Mouse (Mus musculus): ENCODE data around the gene Nelfa. TPM values are rescaled to one million over a fixed set of nuclear protein-coding genes. Genes with fewer than 3 reads are reported as not detected.

Nelfa gene
- polyA plus RNA-seq, 1 experiment from 2014 or later = 30.6 TPM

- CTCF ChIA-PET = no interaction called here
- H3K27me3 ChIP-seq = no peaks in the 10 kb centered on the region
- ATAC-seq (no peak), DNase-seq (ENCODE audit: low read depth, low spot score) (no peak)
- no peak for TF ChIP-seq CTCF (IDR thresholded peaks at IDR 0.05)
- in situ Hi-C loops (cut with MboI; ENCODE audit: low pct_unique_long_range_greater_than_20kb) = no loop called here
- POLR2A ChIA-PET = no interaction called here
These were observed 39.1 kb downstream of the Nelfa start for GRCm38 (mm10) chr5:33897158-33897557.

GRCm38 (mm10) chr5:33895116-33895515, 41.1 kb downstream of the Nelfa start:
- in situ Hi-C loops (cut with MboI; ENCODE audit: low pct_unique_long_range_greater_than_20kb) = no loop called here
- TF ChIP-seq CTCF (IDR thresholded peaks at IDR 0.05) = no peak
- ChIA-PET CTCF (interaction anchor here (1.2 to 1.7 kb wide), 2 partner anchors 17 kb away, joined by 3 read pairs; no protein-coding TSS in a partner anchor), POLR2A (no interaction called here)
- DNase-seq (ENCODE audit: low read depth, low spot score) (no peak), ATAC-seq (no peak)
- no peaks in the 10 kb centered on the region for H3K27me3 ChIP-seq

- H3K27me3 ChIP-seq = no peaks in the 10 kb centered on the region
- ChIA-PET POLR2A (no interaction called here), CTCF (interaction anchor here (1.5 to 2.0 kb wide), 3 partner anchors 9 to 20 kb away, joined by 3 to 9 read pairs (median 5); no protein-coding TSS in a partner anchor)
- in situ Hi-C loops (cut with MboI; ENCODE audit: low pct_unique_long_range_greater_than_20kb) = no loop called here
- ATAC-seq (no peak), DNase-seq (ENCODE audit: low read depth, low spot score) (no peak)
- TF ChIP-seq CTCF (IDR thresholded peaks at IDR 0.05) = no peak
These were observed 42.8 kb downstream of the Nelfa start for GRCm38 (mm10) chr5:33893406-33893805.

- no peak for DNase-seq (ENCODE audit: low read depth, low spot score)
- no peak for TF ChIP-seq CTCF (IDR thresholded peaks at IDR 0.05)
- ChIA-PET POLR2A (no interaction called here), CTCF (no interaction called here)
- no peaks in the 10 kb centered on the region for H3K27me3 ChIP-seq
- in situ Hi-C loops (cut with MboI; ENCODE audit: low pct_unique_long_range_greater_than_20kb) = no loop called here
- no peak for ATAC-seq
These were observed 55.1 kb downstream of the Nelfa start for GRCm38 (mm10) chr5:33881118-33881517.

- ChIA-PET POLR2A (no interaction called here), CTCF (interaction anchor here (0.9 kb wide), 1 partner anchor 9 kb away, joined by 4 read pairs; no protein-coding TSS in a partner anchor)
- no peak for DNase-seq (ENCODE audit: low read depth, low spot score)
- in situ Hi-C loops (cut with MboI; ENCODE audit: low pct_unique_long_range_greater_than_20kb) = no loop called here
- TF ChIP-seq CTCF (IDR thresholded peaks at IDR 0.05) = no peak
- no peak for ATAC-seq
- no peaks in the 10 kb centered on the region for H3K27me3 ChIP-seq
These were observed 60.7 kb downstream of the Nelfa start for GRCm38 (mm10) chr5:33875472-33875871.

- in situ Hi-C loops (cut with MboI; ENCODE audit: low pct_unique_long_range_greater_than_20kb) = no loop called here
- CTCF ChIA-PET = no interaction called here
- no peaks in the 10 kb centered on the region for H3K27me3 ChIP-seq
- ATAC-seq (no peak), DNase-seq (ENCODE audit: low read depth, low spot score) (no peak)
- TF ChIP-seq CTCF (IDR thresholded peaks at IDR 0.05) = no peak
- POLR2A ChIA-PET = no interaction called here
These were observed 78.5 kb downstream of the Nelfa start for GRCm38 (mm10) chr5:33857693-33858092.

GRCm38 (mm10) chr5:33854019-33854418, 82.2 kb downstream of the Nelfa start:
- ATAC-seq (no peak), DNase-seq (ENCODE audit: low read depth, low spot score) (no peak)
- TF ChIP-seq CTCF (IDR thresholded peaks at IDR 0.05) = peak; percentile 32
- CTCF ChIA-PET = interaction anchor here (1.1 to 1.9 kb wide), 2 partner anchors 15 to 30 kb away, joined by 4 to 5 read pairs; no protein-coding TSS in a partner anchor
- in situ Hi-C loops (cut with MboI; ENCODE audit: low pct_unique_long_range_greater_than_20kb) = no loop called here
- H3K27me3 ChIP-seq = no peaks in the 10 kb centered on the region
- POLR2A ChIA-PET = no interaction called here

- DNase-seq (ENCODE audit: low read depth, low spot score) (no peak), ATAC-seq (no peak)
- H3K27me3 ChIP-seq = no peaks in the 10 kb centered on the region
- in situ Hi-C loops (cut with MboI; ENCODE audit: low pct_unique_long_range_greater_than_20kb) = no loop called here
- ChIA-PET CTCF (interaction anchor here (0.7 to 1.9 kb wide), 5 partner anchors 9 to 31 kb away, joined by 3 to 5 read pairs (median 3); no protein-coding TSS in a partner anchor), POLR2A (no interaction called here)
- peak; percentile 63 for TF ChIP-seq CTCF (IDR thresholded peaks at IDR 0.05)
These were observed 83.1 kb downstream of the Nelfa start for GRCm38 (mm10) chr5:33853086-33853485.

- no peaks in the 10 kb centered on the region for H3K27me3 ChIP-seq
- CTCF ChIA-PET = interaction anchor here (1.7 kb wide), 1 partner anchor 21 kb away, joined by 3 read pairs; no protein-coding TSS in a partner anchor
- ATAC-seq (no peak), DNase-seq (ENCODE audit: low read depth, low spot score) (no peak)
- POLR2A ChIA-PET = no interaction called here
- in situ Hi-C loops (cut with MboI; ENCODE audit: low pct_unique_long_range_greater_than_20kb) = no loop called here
- TF ChIP-seq CTCF (IDR thresholded peaks at IDR 0.05) = no peak
These were observed 84.7 kb downstream of the Nelfa start for GRCm38 (mm10) chr5:33851466-33851865.

Other genes with a start within 250 kb of the Nelfa start
- 3.7 TPM for gene Fgfr3, start 214.7 kb downstream of the Nelfa start, polyA plus RNA-seq (2021)
- 64.9 TPM for gene Letm1, start 153.6 kb downstream of the Nelfa start, polyA plus RNA-seq (2021)
- gene Nsd2, start 115.7 kb downstream of the Nelfa start, polyA plus RNA-seq (2021) = 69.6 TPM
- gene Gm1673, start 47.0 kb upstream of the Nelfa start, polyA plus RNA-seq (2021) = 68.6 TPM
- 1.0 TPM for gene Nat8l, start 59.6 kb upstream of the Nelfa start, polyA plus RNA-seq (2021)
- gene Poln, start 233.0 kb upstream of the Nelfa start, polyA plus RNA-seq (2021) = 0.53 TPM
- 16.7 TPM for gene Haus3, start 233.1 kb upstream of the Nelfa start, polyA plus RNA-seq (2021)

All from Patski (cell line).